Mouse (Mus musculus) G1E-ER4 (cell line): Measurements from ENCODE around the gene Nucb2. TPM values are rescaled to one million over a fixed set of nuclear protein-coding genes. Genes with fewer than 3 reads are reported as not detected.

Experiments used
- GATA1 ChIP-seq: IDR thresholded peaks from one replicate; pipeline ENCODE4 v1.8.0; 2012; ENCODE audit warnings: low read length, inconsistent platforms
- polyA plus RNA-seq: library from polyadenylated mRNA; stranded (reverse); fragments of >175 nt; gene quantifications from 2 replicates; pipeline ENCODE4 v1.2.3, GENCODE M21; 2012

Gene Nucb2
- polyA plus RNA-seq, 1 experiment, result 0.18 TPM

DNA sequence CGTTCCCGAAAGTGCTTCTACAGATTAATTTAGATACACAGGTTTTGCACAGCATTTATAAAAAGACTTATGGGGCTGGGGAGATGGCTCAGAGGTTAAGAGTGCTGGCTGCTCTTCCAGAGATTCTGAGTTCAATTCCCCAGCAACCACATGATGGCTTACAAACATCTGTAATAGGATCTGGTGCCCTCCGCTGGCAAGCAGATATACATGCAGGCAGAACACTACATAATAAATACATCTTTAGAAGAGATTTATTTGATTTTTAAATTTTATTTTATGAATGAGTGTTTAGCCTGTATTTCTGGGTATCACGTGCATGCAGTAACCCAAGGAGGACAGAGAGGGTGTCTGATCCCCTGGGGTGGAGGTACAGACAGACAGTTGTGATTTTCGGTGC is 9.9 kb downstream of the Nucb2 start:
- no peak for TF ChIP-seq GATA1

DNA sequence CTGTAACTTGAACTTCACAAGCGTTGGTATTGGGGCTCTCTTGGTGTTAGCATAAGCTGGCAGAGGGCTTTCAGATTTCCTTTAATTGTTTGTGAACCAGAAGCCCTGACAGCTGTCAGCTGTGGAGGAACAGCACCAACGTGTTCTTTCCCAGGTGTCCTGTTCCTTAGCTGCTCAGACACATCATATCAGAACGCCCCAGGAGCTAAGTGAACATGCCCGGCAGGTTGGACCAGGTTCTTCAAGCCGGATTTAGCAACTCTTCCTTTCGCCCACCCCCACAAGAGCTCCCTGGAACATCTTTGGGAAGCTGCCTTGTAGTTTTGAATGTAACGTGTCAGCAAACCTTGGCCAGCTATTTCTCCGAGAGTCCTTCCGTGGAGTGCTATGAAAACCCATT is 10.4 kb downstream of the Nucb2 start:
- TF ChIP-seq GATA1, result no peak

DNA sequence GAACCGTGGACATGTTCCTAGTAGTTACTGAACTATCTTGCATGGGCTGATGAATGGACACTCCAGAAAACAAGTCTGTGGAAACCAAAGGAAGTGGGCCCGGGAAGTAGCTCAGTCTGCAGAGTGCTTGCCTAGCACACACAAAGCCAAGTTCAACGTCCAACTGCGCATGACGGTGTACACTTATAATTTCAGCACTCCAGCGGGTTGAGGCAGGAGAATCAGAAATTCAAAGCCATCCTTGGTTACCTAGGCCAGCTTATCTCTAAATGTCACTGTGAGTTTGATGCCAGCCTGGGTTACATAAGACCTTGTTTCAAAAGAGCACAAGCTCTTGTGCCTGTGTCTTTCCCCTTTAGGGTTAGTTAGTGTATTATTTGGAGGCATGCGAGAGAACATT is 10.9 kb downstream of the Nucb2 start:
- no peak for TF ChIP-seq GATA1

DNA sequence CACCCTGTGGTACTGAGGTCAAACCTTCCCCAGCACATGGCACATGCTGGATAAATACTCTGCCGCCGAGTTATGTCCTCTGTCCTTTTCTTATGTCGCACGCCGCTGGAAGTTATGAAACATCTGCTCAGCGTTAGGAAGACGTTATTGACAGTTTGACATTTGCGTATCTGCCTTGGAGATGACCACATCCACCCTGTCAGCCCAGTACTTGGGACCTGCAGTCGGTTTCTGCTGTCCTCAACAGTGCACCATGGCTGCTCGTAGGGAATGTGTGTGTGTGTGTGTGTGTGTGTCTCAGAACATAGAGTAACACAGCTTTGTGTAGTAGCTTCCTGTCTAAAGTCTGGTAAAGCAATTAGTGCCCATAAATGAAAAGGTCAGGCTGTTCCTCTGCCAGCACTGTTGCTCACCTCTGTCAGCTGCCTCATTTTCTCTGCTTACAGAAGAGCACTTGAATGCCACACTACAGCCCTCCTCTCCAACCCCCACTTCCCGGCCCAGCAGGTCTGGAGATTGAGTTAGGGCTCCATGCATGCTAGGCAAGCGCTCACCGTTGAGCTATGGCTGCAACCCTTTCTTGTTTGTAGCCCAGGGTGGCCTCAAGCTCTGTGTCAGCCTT is 11.5 kb downstream of the Nucb2 start:
- TF ChIP-seq GATA1, result no peak

DNA sequence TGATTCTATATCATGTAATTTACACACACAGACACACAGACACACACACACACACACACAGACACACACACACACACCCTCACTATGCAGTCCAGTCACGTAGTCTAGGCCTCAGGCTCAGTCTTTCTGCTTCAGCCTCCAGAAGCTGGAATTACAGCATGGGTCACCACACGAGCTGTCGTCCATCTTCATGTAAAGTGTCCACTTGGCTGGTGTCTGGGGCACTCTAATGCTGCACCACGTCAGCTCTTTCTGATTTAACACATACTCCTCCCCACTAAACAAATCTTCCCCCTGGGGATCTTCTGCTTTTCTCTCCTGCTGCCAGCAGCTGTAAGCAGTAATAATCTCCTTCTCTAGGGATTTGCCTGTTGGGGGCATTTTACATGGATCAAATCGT is 13.1 kb downstream of the Nucb2 start:
- no peak for TF ChIP-seq GATA1

DNA sequence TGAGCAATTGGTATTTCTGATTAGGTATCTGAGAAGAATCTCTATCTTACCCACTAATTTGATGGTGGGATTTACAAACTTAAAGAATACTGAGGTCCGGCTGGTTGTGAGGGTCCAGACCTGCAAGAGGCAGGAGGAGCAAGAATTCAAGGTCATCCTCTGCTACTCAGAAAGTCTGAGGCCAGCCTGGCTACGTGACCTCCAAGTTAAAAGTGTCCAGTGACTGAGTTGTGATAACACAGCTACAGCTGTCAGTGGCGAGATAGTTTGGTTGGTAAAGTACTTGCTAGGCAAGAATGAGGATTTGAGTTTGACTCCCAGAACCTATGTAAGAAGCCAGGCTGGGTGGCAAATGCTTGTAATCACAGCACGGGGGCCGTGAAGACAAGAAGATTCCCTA is 14.0 kb downstream of the Nucb2 start:
- TF ChIP-seq GATA1, result no peak

DNA sequence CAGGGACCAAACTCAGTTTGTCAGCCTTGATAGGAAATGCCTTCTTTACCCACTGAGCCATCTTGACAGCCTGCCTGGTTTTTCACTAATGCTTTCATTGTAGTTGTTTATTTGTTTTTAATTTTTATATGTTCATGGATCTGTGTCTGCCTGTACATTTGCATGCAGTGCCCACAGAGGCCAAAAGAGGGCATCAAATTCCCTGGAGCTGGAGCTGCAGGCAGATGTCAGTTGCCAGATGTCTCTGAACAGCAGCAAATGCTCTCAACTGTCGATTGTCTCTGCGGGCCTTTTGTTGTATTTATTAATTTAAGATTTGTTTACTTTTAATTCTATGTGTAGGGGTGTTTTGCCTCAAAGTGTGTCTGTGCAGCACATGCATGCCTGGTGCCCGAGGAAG is 15.6 kb downstream of the Nucb2 start:
- TF ChIP-seq GATA1, result no peak

DNA sequence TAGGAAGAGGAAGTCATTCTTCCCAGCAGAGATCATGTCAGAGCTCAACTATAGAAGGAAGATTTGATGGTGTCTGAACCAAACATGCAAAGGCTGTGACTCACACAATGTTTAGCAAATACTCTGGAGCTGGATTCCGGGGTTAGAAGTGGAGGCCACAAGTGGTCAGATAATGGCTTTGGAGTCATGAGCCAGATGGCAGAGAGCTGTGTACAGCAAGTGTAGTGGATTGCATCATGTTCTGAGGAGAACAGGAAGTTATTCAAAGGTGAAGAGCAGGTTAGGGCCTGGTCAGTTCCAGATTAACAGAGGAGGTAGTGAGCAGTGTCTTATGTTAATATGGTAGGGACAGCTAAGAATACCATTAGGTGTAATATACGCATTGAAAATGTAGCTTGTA is 20.4 kb downstream of the Nucb2 start:
- no peak for TF ChIP-seq GATA1

DNA sequence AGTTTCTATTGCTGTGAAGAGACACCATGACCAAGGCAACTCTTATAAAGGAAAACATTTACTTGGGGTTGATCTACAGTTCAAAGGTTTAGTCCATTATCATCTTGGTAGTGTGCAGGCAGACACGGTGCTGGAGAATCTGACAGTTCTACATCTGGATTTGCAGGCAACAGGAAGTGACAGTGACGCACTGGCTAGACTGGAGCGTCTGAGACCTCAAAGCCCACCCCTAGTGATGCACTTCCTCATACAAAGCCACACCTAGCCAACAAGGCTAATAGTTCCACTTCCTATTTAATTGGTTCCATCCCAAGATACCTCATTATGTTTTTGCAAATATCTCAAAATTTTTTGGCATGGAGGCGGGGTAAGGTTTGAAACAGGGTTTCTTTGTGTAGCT is 25.6 kb downstream of the Nucb2 start:
- TF ChIP-seq GATA1, result no peak

DNA sequence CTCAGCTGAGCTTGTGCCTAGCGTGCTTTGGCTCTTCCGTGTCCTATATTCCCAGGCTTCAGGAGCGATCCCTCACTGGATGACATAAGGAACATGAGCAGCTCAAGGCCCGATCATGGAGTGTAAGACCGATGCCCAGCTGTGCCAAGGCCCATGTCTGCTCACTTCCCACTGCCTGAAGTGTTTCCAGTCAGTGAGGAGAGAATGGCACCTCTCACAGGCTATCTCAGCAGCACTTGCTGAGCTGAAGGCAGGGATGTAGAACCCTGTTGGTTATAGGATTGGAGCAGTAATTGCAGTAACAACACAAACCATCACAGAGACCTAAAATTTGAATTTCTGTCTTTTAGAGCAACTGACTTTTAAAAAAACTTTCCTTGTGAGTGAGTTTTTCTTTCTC is 26.3 kb downstream of the Nucb2 start:
- TF ChIP-seq GATA1, result no peak

DNA sequence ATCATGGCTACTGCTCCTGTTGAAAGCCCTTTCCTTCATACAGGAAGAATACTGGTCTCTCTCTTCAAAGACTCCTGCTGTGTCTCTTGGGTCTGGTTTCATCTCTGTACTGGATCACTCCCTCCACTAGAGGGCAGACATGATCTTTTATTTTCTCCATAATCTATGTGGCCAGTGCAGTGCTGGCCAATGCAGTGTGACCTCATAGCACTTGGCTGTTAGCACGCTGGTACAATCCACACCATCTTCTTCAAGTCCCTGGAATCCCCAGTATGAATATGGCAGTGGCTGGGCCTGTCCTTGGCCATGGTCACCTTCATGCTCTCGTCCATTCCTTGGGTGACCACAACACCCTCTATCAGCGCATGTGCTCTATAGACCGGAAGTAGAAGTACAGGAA is 27.1 kb downstream of the Nucb2 start:
- no peak for TF ChIP-seq GATA1

DNA sequence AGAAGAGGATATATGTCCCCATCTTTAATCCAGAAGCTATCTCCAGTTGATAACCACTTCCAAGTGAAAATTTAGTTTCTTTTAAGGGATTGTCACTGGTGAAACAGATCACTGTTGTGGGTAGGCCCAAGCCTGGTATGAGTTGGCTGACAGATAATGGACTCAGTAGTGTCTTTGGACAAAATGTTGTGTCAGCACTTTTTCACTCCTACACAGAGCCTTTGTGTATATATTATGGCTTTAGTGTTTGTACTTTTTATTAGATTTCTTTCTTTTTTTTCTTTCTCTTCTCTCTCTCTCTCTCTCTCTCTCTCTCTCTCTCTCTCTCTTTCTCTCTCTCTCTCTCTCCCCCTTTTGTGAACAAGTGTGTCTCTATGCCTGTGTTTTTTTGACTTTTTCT is 52.7 kb downstream of the Nucb2 start:
- no peak for TF ChIP-seq GATA1

DNA sequence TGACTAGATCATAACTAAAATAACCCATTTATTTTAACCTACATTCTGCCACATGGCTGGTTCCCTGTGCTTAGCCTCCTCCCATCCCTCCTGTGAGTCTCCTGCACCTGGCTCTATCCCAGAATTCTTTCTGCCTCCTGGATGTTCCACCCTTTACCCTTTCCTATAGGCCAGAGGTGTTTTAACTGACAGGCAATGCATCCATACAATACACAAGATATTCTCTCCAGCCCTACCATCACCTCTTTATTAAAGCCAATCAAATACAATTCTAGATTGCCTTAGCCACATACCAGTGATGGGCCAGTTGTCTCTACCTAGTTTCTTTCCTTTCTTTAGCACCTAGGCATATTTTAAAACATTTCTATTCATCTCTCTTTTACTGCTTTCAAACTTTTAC is 70.4 kb downstream of the Nucb2 start:
- TF ChIP-seq GATA1, result no peak

Other genes with a start within 250 kb of the Nucb2 start
- gene Plekha7, start 196.0 kb upstream of the Nucb2 start, polyA plus RNA-seq, result 24.5 and 29.2 TPM in 2 replicates
- gene Rps13, start 170.2 kb upstream of the Nucb2 start, polyA plus RNA-seq, result 1,684 and 2,450 TPM in 2 replicates
- 0.54 and 0.72 TPM in 2 replicates for gene Pik3c2a, start 60.9 kb upstream of the Nucb2 start, polyA plus RNA-seq